Mouse (Mus musculus): ENCODE measurements around the gene Trim44.

Gene Trim44

DNA sequence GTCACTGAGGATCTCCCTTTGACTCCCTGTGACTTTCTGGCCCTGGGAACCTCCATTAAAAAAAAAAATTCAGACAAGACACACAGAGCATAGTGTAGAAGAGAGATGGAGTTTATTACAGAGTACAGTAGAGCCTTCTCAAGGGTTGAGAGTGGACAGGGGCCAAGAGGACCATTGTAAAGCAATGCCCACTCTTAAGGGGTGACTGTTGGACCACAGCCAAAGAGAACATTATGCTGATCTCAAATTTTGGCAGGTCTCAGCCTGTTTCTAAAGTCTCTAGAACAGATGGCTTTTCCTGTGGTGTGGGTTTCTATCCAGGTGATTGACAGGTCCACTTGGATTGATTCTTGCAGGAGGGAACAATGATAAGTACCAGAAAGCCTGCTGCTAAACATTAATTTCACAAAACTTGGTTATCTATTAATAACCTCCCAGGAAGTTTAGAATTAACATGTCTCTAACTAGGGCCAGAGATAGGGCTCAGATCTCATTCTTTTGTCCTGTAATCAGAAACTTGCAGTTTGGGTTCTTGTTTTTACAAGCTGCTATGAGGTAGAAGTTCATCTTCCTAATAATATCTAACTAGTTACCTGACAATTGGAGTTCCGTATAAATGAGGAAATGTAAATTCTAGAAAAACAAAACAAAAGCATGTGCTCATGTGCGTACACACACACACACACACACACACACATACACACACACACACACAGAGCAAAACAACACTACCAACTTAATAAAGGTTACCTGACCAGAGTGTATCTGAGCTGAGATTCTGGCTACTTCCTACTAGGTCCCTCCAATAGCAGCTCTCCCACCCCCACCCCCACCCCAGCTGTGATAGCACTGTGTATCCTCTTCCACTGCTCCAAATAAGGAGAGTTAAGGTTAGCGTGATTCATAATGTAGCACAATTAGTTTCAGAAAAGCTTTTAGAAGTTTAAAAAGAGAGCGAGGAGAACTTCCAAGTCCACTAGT, 1.0 kb downstream of the Trim44 start:
- DNase-seq (ENCODE audit: low read depth, low spot score): no peak

DNA sequence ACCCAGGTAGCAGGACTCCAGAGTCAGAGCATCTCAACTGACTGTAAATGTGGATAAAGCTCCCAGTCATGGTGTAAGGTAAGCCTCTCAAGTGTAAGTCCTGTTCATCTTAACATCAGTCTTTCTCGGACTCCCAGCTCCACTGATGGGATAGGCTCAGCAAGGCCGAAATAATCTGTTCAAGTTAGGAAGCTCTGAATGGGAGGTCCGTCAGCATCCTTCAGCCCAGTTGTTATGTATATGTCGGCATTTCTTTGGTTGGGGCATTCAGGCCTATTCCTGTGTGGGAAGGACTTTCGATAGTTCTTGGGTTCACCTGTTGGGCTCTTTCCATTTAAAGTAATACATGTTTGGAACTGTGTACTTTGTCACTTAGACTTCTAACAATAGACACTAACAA, 3.6 kb downstream of the Trim44 start:
- DNase-seq (ENCODE audit: low read depth, low spot score): no peak

DNA sequence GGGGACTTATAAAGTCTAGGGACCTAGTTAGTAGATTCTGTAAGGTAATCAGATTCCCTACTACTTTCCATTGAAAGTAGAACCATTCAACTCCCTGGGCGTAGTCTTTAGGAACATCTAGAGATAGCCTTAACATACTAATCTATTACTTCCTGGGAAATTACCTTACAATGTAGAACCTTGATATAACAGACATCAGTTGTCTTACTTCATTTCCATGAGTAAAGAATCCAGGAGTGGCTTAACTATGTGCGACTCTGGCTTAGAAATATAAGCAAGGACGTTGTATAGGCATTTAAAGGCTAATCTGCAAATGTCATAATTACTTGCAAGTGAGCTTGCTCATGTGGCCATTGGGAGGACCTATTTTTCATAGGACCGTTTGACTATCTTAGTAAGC, 4.3 kb downstream of the Trim44 start:
- DNase-seq (ENCODE audit: low read depth, low spot score): no peak

DNA sequence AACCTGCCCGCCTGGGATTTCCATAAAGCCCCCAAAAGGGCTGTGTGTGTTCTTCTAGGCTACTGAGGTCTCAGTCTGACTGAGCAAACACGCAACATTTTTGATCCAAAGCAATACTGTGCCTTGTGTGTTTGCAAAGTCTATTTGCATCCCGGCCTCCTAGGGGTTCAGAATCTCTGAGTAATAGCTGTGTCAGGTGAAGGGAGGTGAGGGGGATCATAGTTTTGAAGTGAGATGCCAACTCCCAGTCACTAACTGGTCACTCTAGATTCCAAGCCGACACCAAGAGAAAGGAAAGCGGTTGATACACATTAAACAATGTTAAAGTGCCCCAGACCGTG, 6.3 kb downstream of the Trim44 start:
- DNase-seq (ENCODE audit: low read depth, low spot score): no peak

DNA sequence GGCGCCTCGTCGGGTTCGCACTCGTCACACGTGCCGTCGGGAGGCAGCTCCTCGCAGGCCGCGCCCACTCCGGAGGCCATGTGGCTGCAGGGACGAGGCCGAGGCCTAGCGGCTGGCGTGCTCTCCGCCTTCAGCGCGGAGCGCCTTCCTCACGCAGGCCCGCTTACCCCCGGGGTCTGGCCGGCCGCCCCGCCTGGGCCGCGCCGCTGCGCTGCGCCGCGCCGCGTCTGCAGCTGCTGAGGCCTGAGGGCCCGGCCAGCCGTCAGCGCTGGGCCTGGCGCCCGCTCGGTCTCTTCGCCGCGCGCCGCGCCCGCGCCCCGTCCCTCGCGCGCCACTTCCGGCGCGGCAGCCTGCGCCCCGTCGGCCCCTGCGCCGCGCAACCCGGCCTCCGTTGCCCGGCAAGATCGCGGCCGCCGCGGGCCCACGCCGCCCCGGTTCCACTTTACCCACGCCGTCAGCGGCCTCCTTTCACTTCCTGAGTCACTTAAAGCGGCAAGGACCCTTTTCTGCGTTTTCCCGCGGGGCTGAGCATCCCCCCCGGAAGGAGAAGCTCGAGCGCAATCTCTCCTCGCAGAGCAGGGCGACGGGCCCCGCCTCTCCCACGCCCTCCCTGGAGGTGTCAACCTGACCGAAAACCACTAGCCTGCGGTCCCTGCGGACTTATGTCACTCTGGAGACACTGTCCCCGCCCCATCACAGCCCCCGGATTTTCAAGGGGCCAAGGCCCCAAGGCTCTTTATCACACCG, 6.8 kb downstream of the Trim44 start:
- DNase-seq (ENCODE audit: low read depth, low spot score): peak; percentile 57

DNA sequence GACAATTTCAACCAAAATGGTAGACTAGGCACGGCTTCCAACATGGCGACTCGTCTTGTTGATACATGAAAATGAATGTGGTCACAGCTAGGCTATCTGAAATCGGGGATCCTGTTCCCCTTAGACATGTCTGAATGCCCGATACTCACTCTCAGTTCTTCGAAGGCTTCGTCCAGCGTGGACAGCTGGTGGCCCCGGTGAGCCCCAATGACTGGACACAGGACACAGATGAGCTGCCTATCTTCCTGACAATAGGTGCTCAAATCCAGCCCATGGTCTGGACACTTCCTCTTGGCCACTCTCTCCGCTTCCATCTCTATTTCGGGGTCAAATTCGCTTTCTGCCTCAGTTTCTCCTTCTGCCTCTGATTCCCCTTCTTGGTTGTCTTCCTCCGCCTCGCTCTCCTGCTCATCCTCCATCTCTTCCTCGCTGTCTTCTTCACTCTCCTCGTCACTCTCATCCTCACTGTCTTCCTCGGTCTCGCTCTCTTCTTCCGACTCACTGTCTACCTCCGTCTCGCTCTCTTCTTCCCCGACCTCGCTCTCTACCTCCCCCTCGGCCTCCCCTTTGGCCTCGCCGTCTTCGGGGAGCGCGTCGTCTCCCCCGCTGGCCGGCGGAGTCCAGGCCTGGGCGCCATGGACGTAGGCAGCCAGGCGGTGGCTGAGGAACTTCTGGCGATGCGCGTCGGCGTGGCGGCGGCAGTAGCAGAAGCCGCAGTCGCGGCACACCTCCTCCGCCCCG, 7.6 kb downstream of the Trim44 start:
- DNase-seq (ENCODE audit: low read depth, low spot score): no peak

DNA sequence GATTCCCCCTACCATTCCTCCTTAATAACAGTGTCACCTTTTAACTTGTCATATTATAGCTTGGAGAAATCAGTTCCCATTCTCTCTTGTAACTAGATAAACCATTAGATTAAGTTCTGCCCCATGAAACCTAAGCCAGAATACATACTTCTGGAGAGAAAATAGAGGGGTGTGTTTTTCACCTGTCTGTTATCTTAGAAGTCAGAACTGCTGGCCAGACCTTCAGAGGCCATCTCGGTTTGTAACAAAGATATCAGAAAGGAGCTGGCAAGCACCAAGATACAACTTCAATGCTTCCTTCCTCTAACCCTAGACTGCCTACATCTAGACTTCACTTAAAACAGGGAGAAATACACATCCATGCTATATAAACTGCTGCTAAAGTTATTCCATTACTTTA, 11.1 kb downstream of the Trim44 start:
- DNase-seq (ENCODE audit: low read depth, low spot score): no peak

DNA sequence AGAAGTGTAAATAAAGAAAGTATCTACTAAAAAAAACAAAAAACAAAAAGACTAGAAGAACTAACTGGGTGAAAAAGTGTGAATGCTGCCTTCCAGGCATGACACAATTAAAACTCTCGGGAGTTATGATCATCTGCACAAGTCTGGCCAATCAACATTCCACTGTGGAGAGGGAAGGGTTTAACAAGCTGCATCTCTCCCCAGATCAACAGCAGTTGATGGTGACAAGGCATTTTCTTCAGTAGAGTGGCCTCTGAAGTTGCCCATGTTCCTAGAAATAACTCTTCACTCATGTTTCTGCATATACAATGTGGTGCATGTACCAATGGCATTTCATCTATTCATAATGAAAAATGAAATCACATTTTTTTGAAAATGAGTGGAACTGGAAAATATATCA, 14.2 kb downstream of the Trim44 start:
- no peak for DNase-seq (ENCODE audit: low read depth, low spot score)

DNA sequence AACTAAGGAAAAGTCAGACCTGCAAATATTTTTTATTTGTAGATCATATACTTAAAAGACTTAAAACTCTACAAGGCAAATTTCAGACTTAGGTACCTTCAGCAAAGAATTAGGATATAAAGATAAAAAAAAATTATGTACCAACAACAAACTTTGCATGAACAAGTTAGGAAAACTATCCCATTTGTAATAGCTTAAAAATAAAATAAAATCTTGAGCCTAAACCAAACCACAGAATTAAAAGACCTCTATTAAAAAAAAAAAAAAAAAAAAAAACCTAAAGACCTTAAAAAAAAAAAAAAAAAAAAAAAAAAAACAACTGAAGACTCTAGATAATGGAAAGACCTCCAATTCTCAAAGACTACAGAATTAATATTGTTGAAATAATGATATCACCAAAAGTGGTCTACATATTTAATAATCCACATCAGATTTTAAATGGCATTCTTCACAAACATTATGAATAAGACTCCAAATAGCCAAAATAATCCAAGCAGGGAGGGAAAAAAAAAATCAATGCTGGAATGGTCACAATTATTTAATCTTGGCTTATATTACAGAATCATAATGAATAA, 22.2 kb downstream of the Trim44 start:
- no peak for DNase-seq (ENCODE audit: low read depth, low spot score)

DNA sequence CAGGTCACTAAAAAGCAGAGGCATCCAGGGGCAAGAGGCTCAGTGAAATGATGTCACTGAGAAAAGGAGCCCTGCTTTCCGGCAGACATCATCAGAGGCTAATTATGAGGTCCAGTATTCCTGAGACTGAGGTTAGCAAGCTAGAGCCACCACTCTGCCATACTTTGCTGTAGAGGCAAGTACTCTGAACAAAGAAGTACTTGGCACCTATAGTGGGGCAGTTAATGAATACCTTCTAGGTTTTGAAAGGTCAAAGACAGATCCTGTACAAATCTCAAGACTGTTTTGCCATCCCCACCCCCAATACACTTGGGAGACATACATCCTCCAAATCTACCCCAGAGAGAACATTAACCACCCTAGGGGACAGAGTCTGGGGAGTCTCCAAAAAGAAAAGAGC, 23.1 kb downstream of the Trim44 start:
- no peak for DNase-seq (ENCODE audit: low read depth, low spot score)

DNA sequence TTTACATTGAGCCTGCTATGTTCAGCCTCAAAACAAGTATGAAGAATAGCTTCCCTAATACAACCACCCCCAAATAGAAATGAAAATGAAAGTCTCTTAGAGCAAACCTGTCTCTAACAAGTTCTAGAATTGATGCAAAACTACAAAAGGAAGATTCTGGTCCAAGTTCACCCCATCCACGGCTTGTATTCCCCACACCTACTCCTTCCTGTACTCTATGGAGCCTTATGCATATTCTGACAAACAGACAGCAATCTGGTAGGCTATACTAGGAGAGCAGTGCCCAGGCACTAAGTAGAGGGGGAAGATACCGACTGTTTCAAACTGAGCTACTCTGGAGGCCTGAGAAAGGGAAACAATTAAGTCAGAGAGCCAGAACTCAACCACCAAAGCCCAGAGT, 23.6 kb downstream of the Trim44 start:
- no peak for DNase-seq (ENCODE audit: low read depth, low spot score)

DNA sequence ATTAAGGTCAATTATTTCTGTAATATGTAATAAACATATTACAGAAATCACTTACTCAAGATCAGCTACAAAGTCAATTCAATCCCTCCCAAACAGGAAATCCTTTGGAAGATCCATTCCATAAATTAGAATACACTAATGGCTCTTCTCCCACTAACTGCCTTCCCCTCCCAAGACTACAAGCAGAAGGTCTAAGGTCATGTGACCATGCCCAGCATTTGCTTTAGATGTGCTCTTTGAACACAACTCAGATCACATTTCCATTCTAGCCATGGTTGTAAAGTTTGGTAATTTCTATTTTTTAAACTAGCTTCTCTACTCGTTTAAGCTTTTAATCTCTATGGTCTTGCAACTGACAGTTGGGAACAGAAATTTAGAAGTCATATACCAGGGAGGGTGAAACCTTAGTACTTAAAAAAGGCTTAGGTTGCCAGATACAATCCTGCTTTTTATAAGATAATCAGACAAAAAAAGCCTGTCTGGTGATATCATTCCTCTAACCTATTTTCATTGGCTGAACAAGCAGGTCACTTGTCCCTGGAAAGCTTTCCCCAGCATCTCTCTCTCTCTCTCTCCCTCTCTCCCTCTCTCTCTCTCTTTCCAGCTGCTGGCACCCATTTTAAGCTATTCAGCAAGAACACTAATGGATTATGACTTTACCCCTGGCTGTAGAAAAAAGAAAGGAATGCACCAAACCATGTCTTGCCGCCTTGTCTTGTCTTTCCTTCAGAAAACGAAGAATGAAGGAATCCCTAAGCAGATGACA, 24.4 kb downstream of the Trim44 start:
- no peak for DNase-seq (ENCODE audit: low read depth, low spot score)

DNA sequence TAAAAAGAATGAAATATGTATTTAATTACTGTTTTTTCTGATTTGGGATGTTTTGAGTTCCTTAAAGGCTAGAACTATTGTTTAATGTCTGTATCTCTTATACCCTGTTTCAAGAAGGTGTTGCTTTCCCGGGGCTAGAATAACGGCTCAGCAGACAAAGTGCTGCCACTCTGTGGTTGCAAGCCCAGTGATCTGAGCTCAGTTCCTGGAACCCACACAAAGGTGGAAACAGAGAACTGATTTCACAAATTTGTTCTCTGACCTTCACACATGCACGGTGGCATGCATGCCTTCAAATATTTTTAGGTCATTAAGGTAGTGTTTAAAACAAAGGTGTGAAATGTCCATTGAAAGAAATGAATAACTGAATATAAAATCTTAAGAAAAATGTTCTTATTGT, 25.1 kb downstream of the Trim44 start:
- no peak for DNase-seq (ENCODE audit: low read depth, low spot score)

DNA sequence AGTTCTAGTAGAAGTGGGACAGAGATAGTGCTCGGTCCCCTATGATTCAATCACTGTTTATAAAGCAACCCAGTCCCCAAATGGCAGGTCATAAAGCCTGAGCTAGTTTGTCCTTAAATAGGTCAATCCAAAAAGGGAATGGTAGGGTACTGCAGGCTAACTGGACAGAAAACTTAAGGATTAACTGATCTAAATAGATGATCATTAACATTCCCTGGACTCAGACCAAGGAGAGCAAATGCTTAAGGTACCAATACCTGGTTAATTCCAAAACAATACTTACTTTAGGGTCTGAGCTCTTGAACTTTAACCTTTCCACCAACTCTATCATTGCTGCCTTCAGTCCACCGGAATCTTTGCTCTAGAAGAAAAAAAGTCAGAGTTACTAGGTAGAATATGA, 27.0 kb downstream of the Trim44 start:
- no peak for DNase-seq (ENCODE audit: low read depth, low spot score)

DNA sequence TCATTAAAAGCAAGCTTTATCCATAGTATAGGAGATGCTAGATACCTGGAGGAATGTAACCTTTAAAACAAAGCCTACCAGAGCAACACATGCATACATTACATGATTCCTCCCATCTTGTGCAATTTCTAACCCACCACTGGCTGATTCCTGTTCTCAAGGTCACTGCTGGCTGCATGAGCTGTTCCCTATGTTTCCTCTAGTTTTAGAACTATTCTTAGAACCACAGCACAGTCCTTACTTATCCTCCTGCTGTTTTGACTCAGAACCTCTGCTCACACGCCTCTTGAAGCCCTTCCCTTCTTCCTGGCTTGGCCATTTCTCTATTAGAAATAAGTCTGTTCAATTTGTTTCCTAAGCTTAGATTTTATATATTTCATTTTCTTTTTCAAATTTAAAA, 28.7 kb downstream of the Trim44 start:
- no peak for DNase-seq (ENCODE audit: low read depth, low spot score)

DNA sequence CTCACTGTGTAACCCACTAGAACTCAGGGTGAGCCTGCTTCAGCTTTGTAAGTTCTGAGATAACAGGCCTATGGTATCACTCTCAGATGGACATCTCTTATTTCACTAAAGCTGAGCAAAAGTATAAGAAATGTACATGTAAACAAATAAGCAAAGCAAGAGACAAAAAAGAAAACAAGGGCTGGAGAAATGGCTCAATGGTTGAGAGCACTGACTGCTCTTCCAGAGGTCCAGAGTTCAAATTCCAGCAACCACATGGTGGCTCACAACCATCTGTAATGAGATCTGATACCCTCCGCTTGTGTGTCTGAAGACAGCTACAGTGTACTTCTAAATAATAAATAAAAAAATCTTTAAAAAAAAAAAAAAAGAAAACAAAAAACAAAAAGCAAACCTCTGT, 29.2 kb downstream of the Trim44 start:
- no peak for DNase-seq (ENCODE audit: low read depth, low spot score)

DNA sequence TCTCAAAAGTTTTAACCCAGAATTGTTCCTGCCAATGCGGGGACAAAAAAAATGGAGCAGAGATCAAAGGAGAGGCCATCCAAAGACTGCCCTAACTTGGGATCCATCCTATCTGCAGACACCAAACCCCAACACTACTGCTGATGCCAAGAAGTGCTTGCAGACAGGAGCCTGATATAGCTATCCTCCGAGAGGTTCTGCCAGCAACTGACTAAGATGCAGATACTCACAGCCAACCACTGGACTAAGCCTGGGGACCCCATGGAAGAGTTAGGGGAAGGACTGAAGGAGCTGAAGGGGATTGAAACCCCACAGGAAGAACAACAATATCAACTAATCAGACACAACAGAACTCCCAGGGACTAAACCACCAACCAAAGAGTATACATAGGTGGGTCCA, 30.3 kb downstream of the Trim44 start:
- no peak for DNase-seq (ENCODE audit: low read depth, low spot score)

DNA sequence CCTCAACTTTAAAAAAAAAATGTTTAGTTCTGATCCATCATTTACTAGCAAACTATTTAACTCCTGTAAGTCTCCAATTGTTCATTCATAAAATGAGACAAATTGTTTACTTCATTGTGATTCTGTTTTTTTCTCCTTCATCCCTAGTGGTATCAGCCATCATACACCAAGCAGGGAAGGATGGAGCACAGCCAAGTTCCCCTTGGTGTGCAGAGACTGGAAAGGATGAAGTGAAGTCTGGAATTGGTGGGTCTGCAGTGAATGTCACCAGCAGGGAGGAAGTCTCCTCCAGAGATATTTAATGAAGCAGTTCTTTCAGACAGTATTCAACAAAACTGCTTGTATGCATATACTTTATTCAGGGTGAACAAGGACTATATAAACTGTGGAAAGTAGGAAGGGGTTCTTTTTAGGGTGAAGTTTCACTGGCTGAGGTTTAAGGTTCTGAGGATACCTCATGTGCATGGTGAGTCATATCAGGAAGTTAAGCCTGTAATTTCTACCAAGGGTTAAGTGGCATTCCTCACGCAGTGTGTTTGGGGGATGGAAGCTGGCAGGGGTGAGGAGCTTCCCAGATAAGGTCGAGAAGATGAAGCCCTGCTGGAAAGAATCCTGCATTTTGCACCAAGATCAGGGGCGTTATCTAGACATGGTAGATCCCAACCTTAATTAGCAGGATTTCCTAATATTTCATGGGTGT, 34.1 kb downstream of the Trim44 start:
- no peak for DNase-seq (ENCODE audit: low read depth, low spot score)

DNA sequence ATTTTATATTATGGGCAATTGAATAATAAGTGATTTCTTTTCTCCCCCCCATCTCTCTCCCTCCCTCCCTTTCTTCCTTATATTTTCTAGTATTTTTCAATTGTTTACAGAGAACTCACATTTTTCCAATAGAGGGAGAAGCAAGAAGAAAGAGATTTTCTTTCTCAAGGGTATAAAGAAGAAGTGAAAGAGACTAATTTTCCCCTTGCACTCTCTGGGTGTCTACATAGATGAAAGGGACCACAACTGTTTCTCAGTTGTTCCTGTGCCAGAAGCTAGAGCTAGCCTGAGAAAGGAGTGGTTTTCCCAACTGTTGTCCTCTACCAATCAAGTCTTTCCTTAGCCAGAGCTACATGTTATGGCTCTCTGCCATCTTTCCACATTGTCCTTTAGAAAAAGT, 34.9 kb downstream of the Trim44 start:
- DNase-seq (ENCODE audit: low read depth, low spot score): no peak

DNA sequence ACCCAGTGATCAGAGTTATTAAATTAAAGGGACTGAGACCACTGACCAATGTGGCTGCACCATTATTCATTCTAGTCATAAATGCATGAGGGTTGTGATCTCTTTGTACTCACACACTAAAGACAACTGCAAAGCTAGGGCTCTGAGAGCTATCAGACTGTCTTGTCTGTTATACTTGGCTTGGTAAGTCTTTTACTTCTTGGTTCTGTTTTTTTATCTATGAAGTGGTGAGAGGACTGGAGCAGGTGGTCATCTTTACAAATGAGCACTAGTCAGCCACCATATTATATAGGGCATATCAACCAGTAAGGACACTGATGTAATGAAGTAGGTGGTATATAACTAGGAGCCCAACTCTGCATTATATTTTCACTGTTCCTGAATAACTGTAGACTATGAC, 36.3 kb downstream of the Trim44 start:
- no peak for DNase-seq (ENCODE audit: low read depth, low spot score)
